Mouse (Mus musculus) midbrain, embryonic 14.5 days (tissue): ENCODE data around the gene Dnajb5. TPM values are rescaled to one million over a fixed set of nuclear protein-coding genes. Genes with fewer than 3 reads are reported as not detected.
A peak's percentile ranks its signal among the peaks of the same experiment; 100 is the strongest.
"Not testable (repeated sequence)": the region's sequence is repeated elsewhere in the genome, so short reads cannot be mapped to it uniquely, and the experiment has no call there.

Experiments
- ATAC-seq: fragments of 200-750 bp; cut with Nextera tagmentation; 2 replicates; pipeline ENCODE4 v1.8.0; 2017; ENCODE audit warnings: moderate number of reproducible peaks, moderate library complexity; ENCODE audit not compliant: low FRiP score, low TSS enrichment
- DNase-seq: peaks from one replicate; pipeline ENCODE4 v3.0.0-alpha.2; 2015
- H3K27ac ChIP-seq: fragments of 300-500 bp; sonication (generic); replicated peaks from 2 replicates; pipeline ENCODE4 v1.5.1; 2014; ENCODE audit warnings: mild to moderate bottlenecking, low read depth, low read length, moderate library complexity
- H3K27me3 ChIP-seq: fragments of 300-500 bp; sonication (generic); 2 replicates; pipeline ENCODE4 v1.6.1; 2014; ENCODE audit warnings: low read length, control low read depth, mixed read lengths; ENCODE audit not compliant: control insufficient read depth, insufficient read depth
- H3K36me3 ChIP-seq: fragments of 300-500 bp; sonication (generic); 2 replicates; pipeline ENCODE4 v1.6.1; 2014; ENCODE audit warnings: low read length, control low read depth; ENCODE audit not compliant: control insufficient read depth, insufficient read depth
- H3K4me1 ChIP-seq: fragments of 300-500 bp; sonication (generic); 2 replicates; pipeline ENCODE4 v1.6.1; 2014; ENCODE audit warnings: mild to moderate bottlenecking, antibody characterized with exemption, low read length, control low read depth; ENCODE audit not compliant: control insufficient read depth, insufficient read depth
- H3K4me2 ChIP-seq: fragments of 300-500 bp; sonication (generic); 2 replicates; pipeline ENCODE4 v1.6.1; 2014; ENCODE audit warnings: mild to moderate bottlenecking, low read length, moderate library complexity
- H3K4me3 ChIP-seq: fragments of 300-500 bp; sonication (generic); replicated peaks from 2 replicates; pipeline ENCODE4 v1.5.1; 2014; ENCODE audit warnings: low read depth, low read length
- H3K9ac ChIP-seq: fragments of 300-500 bp; sonication (generic); replicated peaks from 2 replicates; pipeline ENCODE4 v1.6.1; 2014; ENCODE audit warnings: mild to moderate bottlenecking, low read length, moderate library complexity
- H3K9me3 ChIP-seq: fragments of 300-500 bp; sonication (generic); 2 replicates; pipeline ENCODE4 v1.6.1; 2016; ENCODE audit warnings: low read length, control low read depth, mixed read lengths; ENCODE audit not compliant: control insufficient read depth
- WGBS: fragments of 180-500 bp; shearing (Covaris S2); extraction: QIAGEN DNeasy Blood & Tissue Kit; methylation state at CpG from one replicate; pipeline ENCODE4 v1.1.7; 2014; 5-methylcytosine and 5-hydroxymethylcytosine counted together
- polyA plus RNA-seq: library from polyadenylated mRNA; unstranded; fragments of >200 nt; fragmentation: Nextera tagmentation; extraction: Ambion mirVana; gene quantifications from 2 replicates; pipeline ENCODE4 v1.2.1, GENCODE M21; 2014

Dnajb5 gene
- polyA plus RNA-seq, 1 experiment from 2014 or later, result 45.0 TPM

DNA sequence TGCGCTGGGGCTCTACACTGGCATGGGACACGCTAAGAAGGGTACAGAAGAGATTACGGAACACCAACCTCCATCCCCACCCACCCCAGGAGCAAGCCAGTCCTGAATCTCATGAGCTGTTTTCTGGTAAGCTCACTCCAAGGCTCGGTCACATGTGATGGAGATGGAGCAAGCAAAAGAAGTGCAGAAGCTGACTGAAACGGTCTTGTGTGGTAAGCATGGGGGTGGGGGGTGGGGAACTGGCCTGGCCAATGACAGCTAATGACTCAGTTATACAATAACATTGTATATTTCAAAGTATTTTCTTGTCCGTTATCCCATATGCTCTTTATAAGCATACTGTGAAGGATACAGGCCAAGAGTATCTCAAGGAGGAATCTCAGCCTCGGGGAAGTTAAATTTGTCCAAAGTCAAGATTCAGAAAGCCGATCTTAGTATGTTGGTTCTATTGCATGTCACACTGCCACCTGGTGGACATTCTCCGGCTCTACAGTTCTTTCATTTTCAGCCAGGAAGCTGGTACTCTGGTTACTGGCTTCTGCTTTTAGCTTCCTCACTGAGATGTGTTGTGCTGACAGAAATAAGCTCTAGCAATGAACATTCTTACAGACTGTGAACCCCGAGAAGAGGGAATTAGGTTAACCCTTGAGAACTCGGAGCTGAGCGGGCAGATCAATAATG lies 15.6 kb downstream of the Dnajb5 start:
- H3K9me3 ChIP-seq, result no peaks in the 10 kb centered on the region
- H3K4me3 ChIP-seq, result no peak overlapping the region
- H3K4me1 ChIP-seq, result no peaks in the 10 kb centered on the region
- no peaks in the 10 kb centered on the region for H3K27me3 ChIP-seq
- H3K4me2 ChIP-seq, result peak overlapping the region; percentile 28
- 14% methylated on average over 12 of the region's 12 CpGs for WGBS
- H3K36me3 ChIP-seq, result no peaks in the 10 kb centered on the region
- no peak overlapping the region for H3K9ac ChIP-seq
- ATAC-seq (peak; percentile 24; the same call in 1 of the 2 replicates), DNase-seq (peak; percentile 91)
- no peak overlapping the region for H3K27ac ChIP-seq

DNA sequence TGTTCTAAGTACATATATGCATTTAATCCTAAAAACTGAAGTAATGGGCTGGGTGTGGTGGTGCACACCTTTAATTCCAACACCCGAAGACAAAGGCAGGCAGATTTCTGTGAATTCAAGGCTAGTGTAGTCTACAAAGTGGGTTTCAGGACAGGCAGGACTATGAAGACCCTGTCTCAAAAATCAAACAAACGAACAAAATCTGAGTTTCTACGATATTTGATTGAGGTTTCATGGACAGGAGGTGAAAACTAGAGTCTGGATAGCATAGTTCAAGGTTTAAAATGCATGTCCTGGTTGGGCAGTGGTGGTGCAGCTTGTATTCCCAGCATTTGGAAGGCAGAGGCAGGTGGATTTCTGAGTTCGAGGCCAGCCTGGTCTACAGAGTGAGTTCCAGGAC lies 19.7 kb downstream of the Dnajb5 start, which contains the start of gene 1700022I11Rik:
1700022I11Rik (plus strand) TSS at position 301 of the 400 bp plus-strand sequence.
- no peaks in the 10 kb centered on the region for H3K9me3 ChIP-seq
- 92% methylated on average over 4 of the region's 4 CpGs for WGBS

DNA sequence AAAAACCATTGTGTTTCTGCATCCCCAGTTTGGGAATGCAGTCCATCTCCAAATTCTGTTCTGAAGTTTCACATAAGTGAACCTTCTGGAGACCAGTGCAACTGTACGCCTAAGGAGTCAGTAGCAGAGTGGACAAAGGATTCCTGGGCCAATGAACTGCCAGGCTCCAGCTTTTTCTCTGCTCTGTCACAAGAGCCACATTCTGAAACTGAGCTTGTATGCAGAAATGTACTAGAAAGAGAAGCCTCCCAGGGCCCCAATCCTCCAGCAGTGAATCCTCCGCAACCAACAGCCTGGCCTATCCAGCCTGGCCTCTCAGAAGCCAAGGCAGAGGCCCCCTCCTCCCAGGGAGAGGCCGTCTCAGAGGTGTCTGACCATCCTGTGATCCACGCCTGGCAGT lies 23.3 kb downstream of the Dnajb5 start:
- no peak for ATAC-seq
- H3K36me3 ChIP-seq, result peaks cover 8% of the 10 kb centered on the region; the same call in 1 of the 2 replicates
- H3K4me1 ChIP-seq, result no peaks in the 10 kb centered on the region
- H3K9me3 ChIP-seq, result no peaks in the 10 kb centered on the region
- H3K27ac ChIP-seq, result no peak overlapping the region
- H3K4me3 ChIP-seq, result no peak overlapping the region
- H3K27me3 ChIP-seq, result no peaks in the 10 kb centered on the region
- no peak overlapping the region for H3K4me2 ChIP-seq
- WGBS, result 84% methylated on average over 4 of the region's 4 CpGs
- H3K9ac ChIP-seq, result no peak overlapping the region
- DNase-seq, result no peak

More for the DNA sequence above, 19.7 kb downstream of the Dnajb5 start, which contains the start of gene 1700022I11Rik:
- DNase-seq, result no peak
- Histone ChIP-seq H3K4me1 (no peaks in the 10 kb centered on the region), H3K27ac (no peak within 1 kb of the TSS), H3K27me3 (no peaks in the 10 kb centered on the region), H3K36me3 (no peaks in the 10 kb centered on the region), H3K4me2 (no peak within 1 kb of the TSS), H3K9ac (no peak within 1 kb of the TSS), H3K4me3 (no peak within 1 kb of the TSS)
- no peak for ATAC-seq

- Histone ChIP-seq H3K4me2 (no peak overlapping the region), H3K4me3 (no peak overlapping the region), H3K9me3 (no peaks in the 10 kb centered on the region), H3K9ac (no peak overlapping the region), H3K36me3 (peaks cover 18% of the 10 kb centered on the region), H3K27ac (no peak overlapping the region), H3K27me3 (no peaks in the 10 kb centered on the region), H3K4me1 (no peaks in the 10 kb centered on the region)
- WGBS, result 89% methylated on average over 5 of the region's 5 CpGs
- no peak for DNase-seq
- ATAC-seq, result no peak
Measured at GRCm38 (mm10) chr4:42973868-42974267, 24.3 kb downstream of the Dnajb5 start.

GRCm38 (mm10) chr4:42978062-42978461 lies 28.4 kb downstream of the Dnajb5 start:
- ATAC-seq (no peak), DNase-seq (no peak)
- Histone ChIP-seq H3K4me3 (no peak overlapping the region), H3K9me3 (no peaks in the 10 kb centered on the region), H3K4me2 (no peak overlapping the region), H3K36me3 (peaks cover 57% of the 10 kb centered on the region), H3K9ac (no peak overlapping the region), H3K27ac (no peak overlapping the region), H3K4me1 (no peaks in the 10 kb centered on the region), H3K27me3 (no peaks in the 10 kb centered on the region)
- 93% methylated on average over 4 of the region's 4 CpGs for WGBS

DNA sequence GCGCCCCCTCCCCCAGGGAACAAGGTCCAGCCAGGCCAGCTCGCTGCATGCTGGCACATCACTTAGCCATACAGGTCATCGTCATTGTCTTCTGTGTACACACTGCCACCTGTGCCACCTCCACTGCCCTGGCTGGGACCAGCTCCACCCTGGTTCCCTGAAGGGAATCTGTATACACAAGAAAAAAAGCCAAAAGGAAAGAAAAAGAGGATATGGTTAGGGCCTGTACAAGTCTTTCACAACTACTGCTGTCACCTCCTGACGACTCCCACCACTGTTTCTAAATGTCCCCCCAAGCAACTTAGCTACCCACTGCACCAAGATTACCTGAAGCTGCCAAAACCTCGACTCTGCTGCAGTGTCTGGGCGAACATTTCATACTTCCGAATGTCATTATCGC lies 30.9 kb downstream of the Dnajb5 start:
- 93% methylated on average over 6 of the region's 8 CpGs for WGBS
- not testable (repeated sequence) for H3K27me3 ChIP-seq

GRCm38 (mm10) chr4:42988296-42988695 lies 38.7 kb downstream of the Dnajb5 start:
- H3K27me3 ChIP-seq, result no peaks in the 10 kb centered on the region
- 87% methylated on average over 1 of the region's 1 CpGs for WGBS

More for the DNA sequence above, 30.9 kb downstream of the Dnajb5 start:
- not testable (repeated sequence) for H3K4me2 ChIP-seq, H3K4me1 ChIP-seq, H3K9me3 ChIP-seq, DNase-seq, H3K9ac ChIP-seq, ATAC-seq, H3K4me3 ChIP-seq, H3K27ac ChIP-seq
- peaks cover 79% of the 10 kb centered on the region for H3K36me3 ChIP-seq

DNA sequence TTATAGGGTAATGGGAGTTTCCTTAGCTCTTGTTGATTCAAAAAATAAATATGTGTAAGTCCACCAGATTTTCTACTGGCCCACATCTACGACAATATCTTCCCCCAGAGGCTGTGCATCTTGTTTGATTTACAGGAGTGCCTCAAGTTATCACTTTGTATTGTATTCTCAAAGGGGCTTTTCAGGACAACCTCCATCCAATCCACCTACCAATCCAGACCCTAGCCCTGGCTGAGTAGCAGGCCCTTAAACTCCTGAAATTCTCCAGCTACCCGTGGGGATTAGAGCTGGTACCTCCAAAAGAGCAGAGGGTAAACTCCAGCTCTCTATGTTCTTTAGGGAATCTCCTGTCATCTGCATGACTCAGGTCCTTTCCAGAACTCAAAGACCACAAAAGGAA lies 48.4 kb downstream of the Dnajb5 start:
- H3K4me3 ChIP-seq, result peak overlapping the region; percentile 93
- H3K4me2 ChIP-seq, result peak overlapping the region; percentile 87
- ATAC-seq (no peak), DNase-seq (no peak)
- H3K27me3 ChIP-seq, result no peaks in the 10 kb centered on the region
- H3K9me3 ChIP-seq, result no peaks in the 10 kb centered on the region
- H3K9ac ChIP-seq, result no peak overlapping the region; the same call in 1 of the 2 replicates
- 64% methylated on average over 2 of the region's 2 CpGs for WGBS
- peaks cover 33% of the 10 kb centered on the region for H3K36me3 ChIP-seq
- peaks cover 21% of the 10 kb centered on the region for H3K4me1 ChIP-seq
- H3K27ac ChIP-seq, result no peak overlapping the region

More at GRCm38 (mm10) chr4:42988296-42988695, 38.7 kb downstream of the Dnajb5 start:
- H3K4me2 ChIP-seq, result no peak overlapping the region
- H3K27ac ChIP-seq, result no peak overlapping the region
- H3K4me3 ChIP-seq, result no peak overlapping the region
- DNase-seq, result peak; percentile 26
- H3K36me3 ChIP-seq, result peaks cover 99% of the 10 kb centered on the region
- H3K4me1 ChIP-seq, result no peaks in the 10 kb centered on the region
- H3K9me3 ChIP-seq, result no peaks in the 10 kb centered on the region
- H3K9ac ChIP-seq, result no peak overlapping the region
- ATAC-seq, result no peak
